Mouse (Mus musculus): ENCODE results near the gene Zbtb7b.

GRCm38 (mm10) chr3:89336529-89336928 lies 58.0 kb downstream of the Zbtb7b start:
- no peak for TF ChIP-seq POLR2A (IDR thresholded peaks at IDR 0.05; ENCODE audit: low read depth, low read length)
- no peak for TF ChIP-seq CTCF (conservative IDR thresholded peaks at IDR 0.05; ENCODE audit: insufficient read depth, insufficient read length, low read depth, low read length)
